Mouse (Mus musculus) liver, embryonic 16.5 days (tissue): Measurements from ENCODE around the gene Cul1. TPM values are rescaled to one million over a fixed set of nuclear protein-coding genes. Genes with fewer than 3 reads are reported as not detected.

Source experiments
- ATAC-seq: fragments of 200-750 bp; cut with Nextera tagmentation; 2 replicates; pipeline ENCODE4 v1.8.0; 2017; ENCODE audit warnings: low read depth, mild to moderate bottlenecking, moderate number of reproducible peaks, moderate library complexity
- H3K27ac ChIP-seq: fragments of 300-500 bp; sonication (generic); 2 replicates; pipeline ENCODE4 v1.5.1; 2014; ENCODE audit warnings: mild to moderate bottlenecking, low read length
- H3K27me3 ChIP-seq: fragments of 300-500 bp; sonication (generic); 2 replicates; pipeline ENCODE4 v1.6.1; 2014; ENCODE audit warnings: low read depth, low read length, mixed read lengths; ENCODE audit not compliant: control insufficient read depth, insufficient read depth
- H3K36me3 ChIP-seq: fragments of 300-500 bp; sonication (generic); 2 replicates; pipeline ENCODE4 v1.6.1; 2014; ENCODE audit warnings: mild to moderate bottlenecking; ENCODE audit not compliant: control insufficient read depth, insufficient read depth
- H3K4me1 ChIP-seq: fragments of 300-500 bp; sonication (generic); 2 replicates; pipeline ENCODE4 v1.6.1; 2014; ENCODE audit warnings: low read depth, low read length, mixed read lengths; ENCODE audit not compliant: control insufficient read depth
- H3K4me2 ChIP-seq: fragments of 300-500 bp; sonication (generic); 2 replicates; pipeline ENCODE4 v1.6.1; 2014; ENCODE audit warnings: low read depth, low read length, mixed read lengths
- H3K4me3 ChIP-seq: fragments of 300-500 bp; sonication (generic); 2 replicates; pipeline ENCODE4 v1.5.1; 2014; ENCODE audit warnings: low read depth, mild to moderate bottlenecking, low read length
- H3K9ac ChIP-seq: fragments of 300-500 bp; sonication (generic); 2 replicates; pipeline ENCODE4 v1.6.1; 2014; ENCODE audit warnings: low read depth, low read length
- H3K9me3 ChIP-seq: fragments of 300-500 bp; sonication (generic); replicated peaks from 2 replicates; pipeline ENCODE4 v1.6.1; 2016; ENCODE audit warnings: low read length; ENCODE audit not compliant: control insufficient read depth
- WGBS: fragments of 180-500 bp; shearing (Covaris S2); extraction: QIAGEN DNeasy Blood & Tissue Kit; methylation state at CpG from one replicate; pipeline ENCODE4 v1.1.7; 2014; ENCODE audit not compliant: insufficient replicate concordance; 5-methylcytosine and 5-hydroxymethylcytosine counted together
- polyA plus RNA-seq: library from polyadenylated mRNA; unstranded; fragments of >200 nt; fragmentation: Nextera tagmentation; extraction: Ambion mirVana; gene quantifications from 2 replicates; pipeline ENCODE4 v1.2.1, GENCODE M21; 2015

The Cul1 gene
- polyA plus RNA-seq, 1 experiment from 2014 or later = 56.2 TPM

GRCm38 (mm10) chr6:47527129-47527528 lies 73.9 kb downstream of the Cul1 start:
- no peaks in the 10 kb centered on the region for H3K9me3 ChIP-seq
- no peak overlapping the region for H3K4me3 ChIP-seq
- H3K4me2 ChIP-seq = no peak overlapping the region
- peaks cover 66% of the 10 kb centered on the region for H3K36me3 ChIP-seq
- H3K27me3 ChIP-seq = no peaks in the 10 kb centered on the region
- H3K27ac ChIP-seq = no peak overlapping the region
- no peaks in the 10 kb centered on the region for H3K4me1 ChIP-seq
- no peak overlapping the region for H3K9ac ChIP-seq
- 60% methylated on average over 2 of the region's 2 CpGs for WGBS
- no peak for ATAC-seq

DNA sequence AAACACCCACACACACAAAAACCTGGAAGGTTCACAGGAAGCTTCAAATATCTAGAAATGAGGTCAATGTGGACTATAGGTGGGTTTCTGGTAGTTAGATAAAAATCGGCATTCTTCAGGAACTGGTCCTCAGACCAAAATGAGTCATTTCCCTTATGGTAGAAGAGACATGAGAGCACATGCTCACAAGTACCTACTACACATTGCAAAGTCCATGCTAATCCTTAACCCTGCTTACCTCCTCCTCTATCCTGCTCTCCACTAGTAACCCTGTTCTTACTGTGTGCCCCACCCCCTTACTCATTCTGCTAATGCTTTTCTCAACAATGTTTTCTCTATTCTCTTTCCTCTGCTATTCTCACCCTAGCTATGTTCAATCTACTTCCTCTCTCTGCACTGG lies 74.5 kb downstream of the Cul1 start:
- H3K36me3 ChIP-seq = peaks cover 66% of the 10 kb centered on the region
- H3K4me2 ChIP-seq = no peak overlapping the region
- 29% methylated on average over 1 of the region's 1 CpGs for WGBS
- no peak for ATAC-seq
- no peak overlapping the region for H3K9ac ChIP-seq
- H3K9me3 ChIP-seq = no peaks in the 10 kb centered on the region
- H3K4me1 ChIP-seq = no peaks in the 10 kb centered on the region
- H3K4me3 ChIP-seq = no peak overlapping the region
- H3K27ac ChIP-seq = no peak overlapping the region
- H3K27me3 ChIP-seq = no peaks in the 10 kb centered on the region

DNA sequence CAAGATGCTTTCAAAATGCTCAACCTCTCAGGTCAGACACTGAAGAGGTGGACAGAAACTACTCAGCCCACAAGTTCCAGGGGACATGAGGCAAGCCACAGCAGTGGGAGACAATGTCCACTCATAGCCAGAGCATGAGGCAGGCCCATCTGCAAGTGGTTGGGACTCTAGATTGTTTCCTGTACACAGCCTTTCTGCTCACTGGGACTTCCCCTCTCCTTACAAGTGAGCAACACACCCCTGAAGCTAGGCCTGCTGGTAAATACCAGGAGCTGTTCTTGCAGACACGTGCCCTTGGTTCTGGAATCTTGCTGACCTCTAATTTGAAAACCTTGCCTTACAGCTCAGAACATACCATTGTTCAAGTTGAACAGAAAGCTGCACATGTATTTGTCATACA lies 79.3 kb downstream of the Cul1 start:
- no peak overlapping the region for H3K4me2 ChIP-seq
- no peak for ATAC-seq
- H3K27me3 ChIP-seq = no peaks in the 10 kb centered on the region
- no peaks in the 10 kb centered on the region for H3K4me1 ChIP-seq
- no peak overlapping the region for H3K4me3 ChIP-seq
- WGBS = 78% methylated on average over 1 of the region's 1 CpGs
- no peaks in the 10 kb centered on the region for H3K9me3 ChIP-seq
- H3K27ac ChIP-seq = no peak overlapping the region
- H3K9ac ChIP-seq = no peak overlapping the region
- H3K36me3 ChIP-seq = peaks cover 74% of the 10 kb centered on the region

GRCm38 (mm10) chr6:47535333-47535732 lies 82.1 kb downstream of the Cul1 start:
- 78% methylated on average over 5 of the region's 5 CpGs for WGBS
- no peak for ATAC-seq
- Histone ChIP-seq H3K27ac (no peak overlapping the region), H3K4me2 (no peak overlapping the region), H3K36me3 (peaks cover 54% of the 10 kb centered on the region), H3K9me3 (no peaks in the 10 kb centered on the region), H3K27me3 (no peaks in the 10 kb centered on the region), H3K4me1 (no peaks in the 10 kb centered on the region), H3K9ac (no peak overlapping the region), H3K4me3 (no peak overlapping the region)

DNA sequence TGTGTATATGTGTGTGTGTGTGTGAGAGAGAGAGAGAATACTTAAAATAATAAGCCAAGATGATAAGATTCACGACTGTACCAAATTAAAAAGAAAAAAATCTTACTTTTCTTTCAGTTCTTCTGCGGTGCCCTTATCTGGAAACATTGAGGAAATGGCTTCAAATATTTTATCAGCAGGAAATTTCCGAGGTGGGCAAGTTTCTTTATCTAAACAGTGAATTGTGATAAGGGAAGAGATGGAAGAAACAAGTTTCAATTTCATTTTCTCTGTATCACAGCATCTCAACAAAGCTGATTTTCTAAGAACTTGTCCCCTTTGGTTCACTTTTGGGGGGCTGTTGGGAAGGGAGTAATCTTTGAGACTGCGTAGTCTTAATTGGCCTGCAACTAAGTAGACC lies 99.1 kb downstream of the Cul1 start:
- no peaks in the 10 kb centered on the region for H3K9me3 ChIP-seq
- ATAC-seq = no peak
- H3K36me3 ChIP-seq = peaks cover 61% of the 10 kb centered on the region
- H3K4me2 ChIP-seq = no peak overlapping the region
- no peak overlapping the region for H3K9ac ChIP-seq
- WGBS = 50% methylated on average over 4 of the region's 4 CpGs
- H3K27me3 ChIP-seq = no peaks in the 10 kb centered on the region
- H3K4me1 ChIP-seq = no peaks in the 10 kb centered on the region
- H3K27ac ChIP-seq = no peak overlapping the region
- no peak overlapping the region for H3K4me3 ChIP-seq

DNA sequence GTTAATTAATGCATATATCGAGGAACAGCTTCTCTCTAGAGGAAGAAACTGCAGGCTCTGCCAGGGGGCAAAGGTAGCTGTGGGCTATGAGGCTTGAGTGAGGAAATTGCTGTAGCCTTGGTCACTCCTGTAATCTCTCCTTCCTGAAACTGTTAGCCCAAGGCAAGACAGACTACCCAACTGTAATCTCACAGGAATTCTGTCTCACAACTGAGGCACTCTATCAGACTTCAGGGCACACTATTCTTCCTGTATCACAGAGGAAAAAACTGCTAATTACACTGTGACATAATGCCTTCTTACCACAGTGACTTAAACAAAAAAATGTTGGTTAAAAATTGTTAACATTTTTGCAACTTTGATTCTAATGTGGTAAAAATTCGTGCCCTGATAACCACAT lies 106.1 kb downstream of the Cul1 start:
- Histone ChIP-seq H3K9me3 (no peaks in the 10 kb centered on the region), H3K4me2 (no peak overlapping the region), H3K27me3 (no peaks in the 10 kb centered on the region), H3K4me3 (no peak overlapping the region), H3K9ac (no peak overlapping the region), H3K36me3 (peaks cover 41% of the 10 kb centered on the region), H3K27ac (no peak overlapping the region), H3K4me1 (peaks cover 9% of the 10 kb centered on the region)
- WGBS = 81% methylated on average over 2 of the region's 2 CpGs
- ATAC-seq = no peak

- Histone ChIP-seq H3K9ac (no peak overlapping the region), H3K9me3 (no peaks in the 10 kb centered on the region), H3K27ac (no peak overlapping the region), H3K36me3 (peaks cover 36% of the 10 kb centered on the region), H3K4me1 (peaks cover 13% of the 10 kb centered on the region), H3K4me3 (no peak overlapping the region), H3K27me3 (no peaks in the 10 kb centered on the region), H3K4me2 (no peak overlapping the region)
- ATAC-seq = no peak
Measured at GRCm38 (mm10) chr6:47560407-47560806, 107.2 kb downstream of the Cul1 start.

DNA sequence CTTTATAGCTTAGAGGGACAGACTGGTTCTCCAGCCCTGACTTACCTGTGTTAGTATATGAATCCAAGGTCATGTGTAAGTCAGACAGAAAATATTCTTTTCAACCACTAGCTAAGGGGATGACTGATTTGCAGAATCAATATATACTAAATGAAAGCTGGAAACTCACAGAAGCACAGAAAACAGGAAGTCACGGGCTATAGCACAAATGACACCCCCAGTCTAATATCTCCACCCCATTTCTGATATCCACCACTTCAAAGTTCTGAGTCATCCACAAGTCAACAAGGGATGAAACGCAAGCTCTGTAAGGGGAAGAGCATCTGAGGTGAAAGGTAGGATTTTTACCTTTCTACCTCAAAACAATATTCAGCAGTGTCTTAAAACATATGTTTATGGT lies 107.6 kb downstream of the Cul1 start:
- Histone ChIP-seq H3K9ac (no peak overlapping the region), H3K4me2 (no peak overlapping the region), H3K36me3 (peaks cover 33% of the 10 kb centered on the region), H3K4me3 (no peak overlapping the region), H3K27ac (no peak overlapping the region), H3K27me3 (no peaks in the 10 kb centered on the region), H3K4me1 (peaks cover 15% of the 10 kb centered on the region), H3K9me3 (no peaks in the 10 kb centered on the region)
- 48% methylated on average over 2 of the region's 2 CpGs for WGBS
- ATAC-seq = no peak

- WGBS = 71% methylated on average over 5 of the region's 5 CpGs
- no peak for ATAC-seq
- no peak overlapping the region for H3K4me3 ChIP-seq
- H3K4me2 ChIP-seq = no peak overlapping the region
- H3K9ac ChIP-seq = no peak overlapping the region
- H3K27ac ChIP-seq = no peak overlapping the region
- peaks cover 20% of the 10 kb centered on the region for H3K4me1 ChIP-seq
- H3K36me3 ChIP-seq = peaks cover 27% of the 10 kb centered on the region
- H3K27me3 ChIP-seq = no peaks in the 10 kb centered on the region
- no peaks in the 10 kb centered on the region for H3K9me3 ChIP-seq
Measured at GRCm38 (mm10) chr6:47561426-47561825, 108.2 kb downstream of the Cul1 start.
